Mouse (Mus musculus) MEL (cell line): ENCODE results near the gene Avpr1b.

ENCODE experiments used
- CTCF ChIP-seq, 3 experiments: IDR thresholded peaks in 2 of 3; conservative IDR thresholded peaks in 1 of 3; 2 replicates each; pipeline ENCODE4 v1.5.1; 2011 to 2012; ENCODE audit warnings: low read length in 3 of 3, low read depth in 2 of 3, mild to moderate bottlenecking in 2 of 3, improper control_type of control experiment in 1 of 3, inconsistent platforms in 1 of 3, mixed read lengths in 1 of 3, moderate library complexity in 1 of 3; ENCODE audit not compliant: control insufficient read depth in 1 of 3, insufficient read depth in 1 of 3, poor library complexity in 1 of 3, severe bottlenecking in 1 of 3
- EP300 ChIP-seq, 2 experiments: IDR thresholded peaks; 2 replicates each; pipeline ENCODE4 v1.6.1; 2011; ENCODE audit warnings: improper control_type of control experiment in 2 of 2, low read length in 2 of 2, low read depth in 1 of 2, mild to moderate bottlenecking in 1 of 2
- GABPA ChIP-seq: IDR thresholded peaks from 2 replicates; pipeline ENCODE4 v1.6.1; 2012; ENCODE audit warnings: low read depth, mild to moderate bottlenecking, inconsistent platforms, low read length, improper control_type of control experiment, moderate library complexity
- MAFK ChIP-seq: IDR thresholded peaks from 2 replicates; pipeline ENCODE4 v1.6.1; 2011; ENCODE audit warnings: low read depth, mild to moderate bottlenecking, low read length, improper control_type of control experiment, borderline replicate concordance
- MAX ChIP-seq: IDR thresholded peaks from 2 replicates; pipeline ENCODE4 v1.6.1; 2011; ENCODE audit warnings: low read length, improper control_type of control experiment
- SMC3 ChIP-seq: IDR thresholded peaks from 2 replicates; pipeline ENCODE4 v1.6.1; 2011; ENCODE audit warnings: low read depth, low read length, improper control_type of control experiment
- ZMIZ1 ChIP-seq: IDR thresholded peaks from 2 replicates; pipeline ENCODE4 v1.6.1; 2012; ENCODE audit warnings: low read depth, mild to moderate bottlenecking, inconsistent platforms, low read length, improper control_type of control experiment, moderate library complexity

- TF ChIP-seq MAFK = no peak
- no peak for TF ChIP-seq MAX
- no peak for TF ChIP-seq SMC3
- TF ChIP-seq CTCF (IDR thresholded peaks at IDR 0.05 in 2 of 3, conservative IDR thresholded peaks at IDR 0.05 in 1 of 3; ENCODE audit: control insufficient read depth in 1 of 3, insufficient read depth in 1 of 3, low read depth in 2 of 3, low read length in 3 of 3, poor library complexity in 1 of 3, severe bottlenecking in 1 of 3) = no peak
- TF ChIP-seq GABPA = no peak
- TF ChIP-seq EP300 (IDR thresholded peaks at IDR 0.05; ENCODE audit: low read depth in 1 of 2, low read length in 2 of 2) = no peak
- TF ChIP-seq ZMIZ1 = no peak
Observed at GRCm38 (mm10) chr1:131660266-131660665, 61.2 kb downstream of the Avpr1b start.
